Mouse (Mus musculus): ENCODE data around the gene Zfp622.

The Zfp622 gene

DNA sequence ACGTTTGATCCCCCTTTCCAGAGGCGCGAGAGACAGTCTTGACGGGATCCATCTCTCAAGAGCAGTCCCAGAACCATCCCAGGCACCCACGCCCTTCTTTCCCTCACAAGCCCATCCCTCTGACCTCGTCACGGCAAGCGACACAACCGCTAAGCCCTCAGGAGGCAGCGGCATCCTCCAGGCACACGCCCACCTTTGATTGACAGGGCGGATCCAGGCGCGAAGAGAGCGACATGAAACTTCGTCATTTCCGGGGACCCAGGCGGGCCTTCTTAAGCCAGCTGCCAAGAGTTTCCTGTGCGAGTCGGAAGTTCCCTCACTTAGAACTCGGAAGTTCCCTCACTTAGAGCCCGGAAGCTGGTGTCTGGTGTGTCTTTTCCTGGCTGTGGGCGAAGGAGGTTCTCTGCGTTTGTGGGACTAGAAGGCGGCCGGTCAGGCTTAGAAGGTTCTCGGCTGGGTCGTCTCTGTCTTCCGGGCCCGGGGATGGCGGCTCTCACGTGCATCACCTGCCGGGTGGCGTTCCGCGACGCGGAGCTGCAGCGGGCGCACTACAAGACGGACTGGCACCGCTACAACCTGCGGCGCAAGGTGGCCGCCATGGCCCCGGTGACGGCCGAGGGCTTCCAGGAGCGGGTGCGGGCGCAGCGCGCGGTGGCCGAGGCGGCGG is at the start of gene Zfp622:
TSS of gene Zfp622 (plus strand) at position 300 of the 667 bp plus-strand sequence.
- peak; percentile 91 for DNase-seq (ENCODE audit: low spot score)

DNA sequence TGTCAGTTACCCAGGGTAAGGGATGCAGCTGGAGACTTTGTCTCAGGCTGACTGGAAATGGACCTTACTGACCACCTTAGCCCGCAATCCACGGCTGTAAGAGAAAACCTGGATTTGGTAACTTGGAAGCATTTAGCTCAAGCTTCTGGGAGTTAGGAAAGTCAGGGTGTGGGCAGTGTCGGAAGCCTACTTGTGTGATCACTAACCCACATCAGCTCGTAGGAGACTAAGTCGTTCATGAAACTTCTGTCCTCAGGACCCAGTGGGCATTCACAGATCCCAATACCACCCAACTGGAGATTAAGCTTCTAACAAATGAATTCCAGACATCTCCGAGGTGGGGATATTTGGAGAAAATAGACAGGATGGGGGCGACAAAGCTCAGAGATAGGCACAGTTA is 49.8 kb upstream of the Zfp622 start:
- DNase-seq (ENCODE audit: low spot score): no peak

DNA sequence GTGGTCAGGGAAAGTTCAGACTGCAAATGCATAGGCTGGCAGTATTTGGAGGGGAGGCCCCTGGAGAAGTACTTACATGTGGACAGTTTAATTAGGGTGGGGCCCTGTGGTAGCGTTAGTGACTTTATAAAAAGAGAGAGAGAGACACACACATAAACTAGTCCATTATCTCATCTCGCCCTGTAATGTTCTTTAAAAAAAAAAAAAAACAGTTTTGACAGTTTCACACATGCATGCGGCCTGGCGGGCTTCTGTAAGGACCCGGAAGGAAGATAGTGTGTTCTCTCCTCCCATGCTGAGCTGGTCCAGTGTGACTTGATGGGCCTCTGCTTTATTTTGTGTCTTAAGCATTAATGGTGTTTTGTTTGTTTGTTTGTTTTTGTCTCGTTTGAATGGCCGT is 45.7 kb upstream of the Zfp622 start:
- no peak for DNase-seq (ENCODE audit: low spot score)

DNA sequence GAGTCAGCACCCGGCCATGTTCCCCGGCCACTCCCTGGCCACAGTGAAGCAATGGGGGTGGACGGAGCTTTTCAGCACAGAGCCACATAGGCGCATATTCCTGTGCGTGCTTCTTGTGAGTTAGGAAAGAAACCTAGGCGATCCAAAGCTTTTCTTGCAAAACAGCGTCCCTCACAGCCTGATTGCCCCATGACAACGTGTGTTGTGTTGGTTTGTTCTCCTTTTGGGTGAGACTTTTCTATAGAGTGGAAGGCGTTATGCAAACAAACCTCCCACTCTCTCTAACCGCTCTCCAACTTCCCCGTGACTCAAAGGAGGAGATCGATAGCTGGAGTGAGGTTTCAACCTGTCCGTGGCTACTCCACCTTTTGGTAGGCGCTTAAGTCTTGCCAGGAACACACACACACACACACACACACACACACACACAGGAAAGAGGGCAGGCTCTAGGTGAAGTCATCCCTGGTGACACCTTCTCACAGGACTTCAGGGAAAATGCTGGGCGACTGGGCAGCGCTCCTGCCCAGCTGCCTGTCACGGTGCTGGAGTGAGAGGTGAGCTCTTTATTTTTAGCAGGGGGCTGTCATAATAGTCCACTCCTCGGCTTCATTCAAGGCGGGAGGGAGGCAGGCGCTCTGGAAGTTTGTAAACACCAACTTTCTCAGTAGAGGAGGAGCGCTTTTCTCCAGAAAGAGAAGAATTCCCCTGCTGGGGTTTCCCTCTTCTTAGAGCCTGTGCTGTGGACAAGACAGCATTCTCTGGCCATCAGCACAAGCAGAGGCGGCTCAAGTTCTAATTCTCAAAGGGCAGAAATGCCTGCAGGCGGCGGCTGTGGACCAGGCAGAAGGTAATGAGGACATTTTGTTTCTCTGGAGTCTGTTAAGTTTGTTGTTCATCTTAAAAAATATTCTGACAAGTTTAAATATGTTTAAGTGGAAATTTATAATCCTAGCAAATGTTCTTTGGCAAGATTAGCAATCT is 43.5 kb upstream of the Zfp622 start:
- no peak for DNase-seq (ENCODE audit: low spot score)

GRCm38 (mm10) chr15:25941514-25941913 is 42.7 kb upstream of the Zfp622 start:
- no peak for DNase-seq (ENCODE audit: low spot score)

DNA sequence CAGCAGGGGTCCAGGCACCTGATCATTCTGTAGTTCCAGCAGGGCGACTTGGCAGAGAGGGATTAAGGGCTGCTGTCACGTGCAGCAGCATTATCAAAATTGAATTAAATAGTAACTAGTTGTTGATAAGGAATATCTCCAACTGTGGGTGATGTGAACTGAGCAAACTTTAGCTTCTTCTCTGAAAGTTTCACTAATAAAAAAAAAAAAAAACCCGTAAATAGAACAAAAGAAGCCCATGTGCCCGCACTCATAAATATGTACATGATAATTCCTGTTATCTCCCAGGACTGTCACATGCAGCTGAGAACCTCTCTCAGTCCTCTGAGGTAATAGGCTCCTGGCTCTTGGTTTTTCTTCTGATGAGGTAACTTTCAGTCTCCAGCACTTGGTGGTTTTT is 41.8 kb upstream of the Zfp622 start:
- DNase-seq (ENCODE audit: low spot score): no peak

DNA sequence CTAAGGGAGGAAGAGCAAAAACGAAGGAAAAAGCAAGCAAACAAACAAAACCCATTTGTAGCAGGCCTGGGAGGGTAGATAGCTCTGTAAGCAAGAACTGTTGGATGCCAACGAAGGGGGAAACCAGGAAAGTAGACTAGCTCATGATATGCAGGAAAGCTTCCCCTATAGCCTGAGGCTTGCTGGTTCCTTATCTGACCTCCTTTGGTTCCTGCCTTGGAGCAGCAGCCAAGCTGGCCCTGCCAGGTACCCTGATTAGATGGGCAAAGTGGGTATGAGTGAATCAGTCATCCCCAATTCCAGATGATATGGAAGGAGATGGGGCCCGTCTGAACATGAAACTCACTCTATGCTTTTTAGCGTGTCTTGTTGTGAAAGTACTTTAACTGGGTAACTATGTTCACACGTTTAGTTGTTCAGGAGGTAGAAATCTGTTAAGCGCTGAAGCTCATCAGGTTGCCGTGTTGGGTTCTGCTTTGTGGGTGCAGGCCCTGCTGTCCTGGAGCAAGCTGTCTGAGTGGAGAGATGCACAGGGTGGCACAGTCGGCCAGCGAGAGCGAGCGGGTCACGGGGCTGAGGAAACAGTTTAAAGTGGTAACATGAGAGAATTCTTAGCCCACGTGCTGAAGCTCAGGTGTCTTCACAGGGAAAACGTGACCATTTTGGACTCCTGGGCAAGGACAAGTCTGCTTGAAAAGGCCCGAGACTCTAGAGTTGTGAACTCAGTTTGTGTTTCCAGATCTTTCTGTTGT is 40.6 kb upstream of the Zfp622 start:
- DNase-seq (ENCODE audit: low spot score): no peak

DNA sequence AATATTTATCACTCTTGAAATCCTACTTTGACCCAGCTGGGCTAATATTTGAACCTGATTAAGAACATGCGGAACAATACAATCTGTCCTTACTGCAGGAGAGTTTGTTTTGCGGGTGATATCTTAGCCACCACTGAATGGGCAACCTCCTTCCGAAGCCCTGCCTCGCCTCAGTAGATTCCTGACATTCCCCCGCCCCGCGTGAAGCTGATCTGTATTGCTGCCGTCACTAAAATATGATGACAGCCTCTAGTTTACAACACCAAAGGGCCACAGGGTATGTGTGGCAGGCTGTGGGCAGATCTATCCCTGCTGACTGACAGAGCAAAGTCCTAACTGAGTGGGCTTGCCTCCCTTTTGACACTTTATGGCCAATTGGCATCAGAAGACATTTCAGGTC is 38.9 kb upstream of the Zfp622 start:
- DNase-seq (ENCODE audit: low spot score): no peak

GRCm38 (mm10) chr15:25946482-25946881 is 37.7 kb upstream of the Zfp622 start:
- DNase-seq (ENCODE audit: low spot score): no peak

- no peak for DNase-seq (ENCODE audit: low spot score)
Observed at GRCm38 (mm10) chr15:25947383-25947782, 36.8 kb upstream of the Zfp622 start.

DNA sequence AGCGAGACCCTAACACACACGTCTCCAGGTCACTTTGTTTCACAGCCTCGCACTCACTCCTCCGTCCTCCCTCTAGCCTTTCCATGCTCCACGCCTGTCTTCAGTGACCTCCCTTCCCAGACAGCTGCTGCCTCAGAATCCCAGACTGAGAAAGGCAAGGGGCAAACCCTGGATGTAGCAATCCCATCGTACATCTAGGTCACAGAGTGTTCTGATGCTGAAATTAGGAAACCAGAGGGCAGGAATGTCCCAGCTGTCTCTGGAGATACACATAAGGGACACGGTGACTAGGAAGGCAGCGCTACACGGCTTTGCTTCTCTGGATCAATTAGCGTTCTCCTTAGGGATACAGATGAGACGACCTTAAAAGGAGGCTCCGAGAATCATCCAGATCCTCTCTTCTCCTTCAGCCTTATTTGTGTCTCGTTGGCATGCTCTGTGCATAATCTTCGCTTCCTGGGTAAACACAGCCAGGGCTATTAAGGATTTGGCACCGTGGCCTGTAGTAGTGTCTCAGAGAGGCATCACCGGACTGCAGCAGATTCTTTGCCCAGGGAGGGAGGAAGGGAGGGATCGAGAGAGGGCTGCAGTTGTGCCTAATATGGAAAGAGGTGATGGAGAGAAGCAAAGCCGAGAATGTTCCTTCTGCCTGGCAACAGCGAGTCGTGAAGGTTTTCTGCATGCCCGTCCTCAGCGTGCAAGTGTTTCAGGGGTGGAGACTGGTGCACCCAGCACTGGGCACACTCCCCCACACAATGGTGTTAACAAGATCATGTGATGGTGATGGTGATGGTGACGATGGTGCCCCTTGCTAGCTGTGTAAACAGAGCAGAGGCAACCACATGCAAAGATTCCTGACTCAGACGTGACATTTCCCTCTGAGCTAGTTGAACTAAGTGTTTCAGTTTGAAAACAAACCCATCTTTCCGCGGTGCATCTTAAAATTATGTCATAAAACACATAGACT is 35.6 kb upstream of the Zfp622 start:
- no peak for DNase-seq (ENCODE audit: low spot score)

DNA sequence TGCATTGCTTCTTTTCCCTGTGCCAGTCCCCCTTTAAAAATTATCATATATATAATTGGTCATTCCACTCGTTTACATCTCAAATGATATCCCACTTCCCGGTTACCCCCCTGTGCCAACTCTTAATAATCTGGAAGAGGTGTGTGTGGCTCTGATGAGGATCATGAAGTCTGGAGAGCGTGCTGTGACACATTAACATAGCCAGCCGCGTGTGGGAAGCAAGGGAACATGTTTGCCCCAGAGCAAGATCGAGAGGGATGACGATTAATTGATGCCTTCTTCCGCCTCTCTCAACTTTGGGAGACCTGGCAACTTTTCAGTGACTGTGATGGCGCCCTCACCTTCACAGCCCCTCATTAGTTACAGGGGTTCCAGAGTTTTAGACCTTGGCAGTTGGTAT is 34.5 kb upstream of the Zfp622 start:
- no peak for DNase-seq (ENCODE audit: low spot score)

DNA sequence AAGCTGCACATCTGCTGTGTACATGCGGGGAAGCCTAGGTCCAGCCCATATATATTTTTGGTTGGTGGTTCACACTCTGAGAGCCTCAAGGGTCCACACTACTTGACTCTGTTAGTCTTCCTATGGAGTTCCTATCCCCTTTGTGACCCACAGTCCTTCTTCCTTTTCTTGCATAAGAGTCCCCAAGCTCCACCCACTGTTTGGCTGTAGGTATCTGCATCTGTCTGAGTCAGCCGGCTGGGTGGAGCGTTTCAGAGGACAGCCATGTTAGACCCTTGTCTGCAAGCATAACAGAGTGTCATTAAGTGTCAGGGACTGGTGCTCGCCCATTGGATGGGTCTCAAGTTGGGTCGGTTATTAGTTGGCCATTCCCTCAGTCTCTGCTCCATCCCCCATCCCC is 33.6 kb upstream of the Zfp622 start:
- DNase-seq (ENCODE audit: low spot score): no peak

DNA sequence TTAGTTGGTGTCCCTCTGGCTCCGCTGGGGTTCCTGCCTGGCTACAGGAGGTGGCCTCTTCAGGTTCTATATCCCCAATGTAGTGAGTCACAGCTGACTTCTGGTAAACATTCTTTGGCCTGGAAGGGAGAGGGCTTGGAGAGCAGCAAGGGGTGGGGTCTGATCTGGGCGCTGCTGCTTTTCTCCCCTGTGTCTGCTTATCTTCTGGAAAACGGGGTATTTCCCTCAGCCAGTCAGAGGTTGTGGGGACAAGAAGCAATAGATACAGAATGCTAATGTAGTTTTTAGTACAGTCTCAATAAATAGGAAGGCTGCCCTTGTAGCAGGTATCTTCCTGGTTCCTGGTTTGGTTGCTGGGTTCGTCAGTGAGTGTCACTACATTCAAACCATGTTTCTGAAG is 33.1 kb upstream of the Zfp622 start:
- no peak for DNase-seq (ENCODE audit: low spot score)

DNA sequence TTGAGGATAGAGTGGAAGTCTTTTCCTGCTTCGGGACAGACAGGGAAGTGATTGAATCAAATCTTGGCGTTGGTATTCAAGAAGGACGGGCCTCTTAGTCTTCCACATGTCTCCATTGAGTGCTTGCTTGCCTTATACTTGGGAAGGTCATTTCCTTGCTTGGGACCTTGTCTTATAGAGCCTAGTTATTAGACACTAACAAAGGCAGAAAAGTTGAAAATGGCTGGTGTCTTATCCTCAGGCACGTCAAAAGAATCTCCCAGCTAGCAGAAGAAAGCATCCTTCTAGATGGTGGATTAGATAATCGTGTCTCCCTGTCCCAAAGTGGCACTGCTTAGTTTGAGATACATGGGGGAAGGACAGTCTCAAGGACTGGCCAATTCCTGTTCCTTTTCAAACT is 28.2 kb upstream of the Zfp622 start:
- no peak for DNase-seq (ENCODE audit: low spot score)

GRCm38 (mm10) chr15:25956422-25957117 is 27.6 kb upstream of the Zfp622 start:
- no peak for DNase-seq (ENCODE audit: low spot score)

GRCm38 (mm10) chr15:25957651-25958050 is 26.5 kb upstream of the Zfp622 start:
- no peak for DNase-seq (ENCODE audit: low spot score)

GRCm38 (mm10) chr15:25959375-25959774 is 24.8 kb upstream of the Zfp622 start:
- DNase-seq (ENCODE audit: low spot score): no peak

DNA sequence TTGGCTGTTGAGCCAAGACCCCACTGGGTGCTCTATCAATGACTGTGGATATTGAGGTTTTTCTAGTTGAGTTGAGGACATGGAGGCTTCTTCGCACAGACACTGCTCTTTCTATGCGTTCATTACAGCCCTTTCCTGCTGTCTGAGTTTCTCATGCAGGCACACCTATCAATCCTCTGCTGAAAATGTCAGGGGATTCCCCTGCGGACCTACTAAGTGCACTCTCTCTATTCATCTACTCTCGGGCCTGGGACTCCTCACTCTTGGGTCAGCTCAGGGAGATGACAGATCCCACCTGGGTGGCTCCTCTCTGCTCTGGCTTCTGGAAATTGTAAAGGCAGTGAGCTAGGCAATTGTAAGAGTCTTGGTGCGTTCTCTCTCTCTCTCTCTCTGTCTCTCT is 23.9 kb upstream of the Zfp622 start:
- no peak for DNase-seq (ENCODE audit: low spot score)

DNA sequence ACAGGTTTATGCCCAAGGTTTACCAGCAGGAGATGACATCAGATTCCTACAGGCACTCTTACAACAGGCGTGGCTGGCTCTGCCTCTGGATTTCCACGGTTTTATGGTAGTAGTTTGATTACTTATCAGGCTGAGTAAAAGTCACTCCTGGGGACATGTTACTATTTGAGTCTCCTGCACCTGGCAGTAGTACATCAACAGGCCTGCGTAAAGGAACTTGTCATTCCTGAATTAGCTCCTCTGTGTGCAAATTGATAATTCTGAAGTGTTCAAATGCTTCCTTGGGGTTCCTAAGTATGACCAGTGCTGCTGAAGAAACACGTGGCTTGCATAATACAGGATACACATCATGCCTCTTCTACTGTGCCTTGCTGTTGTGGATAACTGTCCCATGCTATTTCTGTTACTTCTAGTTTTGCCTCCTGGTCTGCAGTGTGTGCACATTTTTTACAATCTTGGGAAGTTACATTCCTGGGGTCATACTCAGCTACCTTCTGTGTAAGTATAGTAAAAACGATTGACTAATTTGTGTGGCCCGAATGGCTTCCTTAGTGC is 17.9 kb upstream of the Zfp622 start:
- DNase-seq (ENCODE audit: low spot score): no peak

Data from ovary, postnatal 36 days (tissue).